Mouse (Mus musculus) limb, embryonic 14.5 days (tissue): ENCODE results near the gene Vmn2r46. TPM values are rescaled to one million over a fixed set of nuclear protein-coding genes. Genes with fewer than 3 reads are reported as not detected.
"Not testable (repeated sequence)": the region's sequence is repeated elsewhere in the genome, so short reads cannot be mapped to it uniquely, and the experiment has no call there.

Experiments
- ATAC-seq: fragments of 200-750 bp; cut with Nextera tagmentation; 2 replicates; pipeline ENCODE4 v1.8.0; 2017; ENCODE audit warnings: low read depth, moderate number of reproducible peaks, moderate TSS enrichment; ENCODE audit not compliant: low FRiP score
- DNase-seq: peaks from one replicate; pipeline ENCODE4 v3.0.0-alpha.2; 2015; ENCODE audit warnings: low spot score
- H3K27ac ChIP-seq: fragments of 300-500 bp; sonication (generic); replicated peaks from 2 replicates; pipeline ENCODE4 v1.5.1; 2014; ENCODE audit warnings: low read depth, mild to moderate bottlenecking, low read length, moderate library complexity, mixed read lengths
- H3K27me3 ChIP-seq: fragments of 300-500 bp; sonication (generic); 2 replicates; pipeline ENCODE4 v1.6.1; 2014; ENCODE audit warnings: low read length, mixed read lengths; ENCODE audit not compliant: control insufficient read depth, insufficient read depth
- H3K36me3 ChIP-seq: fragments of 300-500 bp; sonication (generic); 2 replicates; pipeline ENCODE4 v1.6.1; 2014; ENCODE audit warnings: mild to moderate bottlenecking, low read length, moderate library complexity, mixed read lengths; ENCODE audit not compliant: control insufficient read depth, insufficient read depth
- H3K4me1 ChIP-seq: fragments of 300-500 bp; sonication (generic); 2 replicates; pipeline ENCODE4 v1.6.1; 2014; ENCODE audit warnings: antibody characterized with exemption, low read length, mixed read lengths; ENCODE audit not compliant: control insufficient read depth, insufficient read depth
- H3K4me2 ChIP-seq: fragments of 300-500 bp; sonication (generic); replicated peaks from 2 replicates; pipeline ENCODE4 v1.6.1; 2014; ENCODE audit warnings: low read depth, mild to moderate bottlenecking, low read length, moderate library complexity; ENCODE audit not compliant: severe bottlenecking
- H3K4me3 ChIP-seq: fragments of 300-500 bp; sonication (generic); replicated peaks from 2 replicates; pipeline ENCODE4 v1.5.1; 2014; ENCODE audit warnings: low read length
- H3K9ac ChIP-seq: fragments of 300-500 bp; sonication (generic); 2 replicates; pipeline ENCODE4 v1.6.1; 2014; ENCODE audit warnings: mild to moderate bottlenecking, low read depth, low read length, moderate library complexity; ENCODE audit not compliant: severe bottlenecking
- H3K9me3 ChIP-seq: fragments of 300-500 bp; sonication (generic); 2 replicates; pipeline ENCODE4 v1.6.1; 2016; ENCODE audit warnings: low read length; ENCODE audit not compliant: control insufficient read depth
- WGBS: fragments of 180-500 bp; shearing (Covaris S2); extraction: QIAGEN DNeasy Blood & Tissue Kit; methylation state at CpG from one replicate; pipeline ENCODE4 v1.1.7; 2014; 5-methylcytosine and 5-hydroxymethylcytosine counted together
- polyA plus RNA-seq, 2 experiments: library from polyadenylated mRNA; depleted of rRNA in 1 of 2; stranded (reverse) in 1 of 2; unstranded in 1 of 2; fragments of >200 nt; fragmentation: Nextera tagmentation in 1 of 2; extraction: Ambion mirVana in 1 of 2; gene quantifications; 2 replicates each; pipeline versions ENCODE4 v1.2.1 to v1.2.3; 2012 to 2014

Vmn2r46 gene
- polyA plus RNA-seq (2012; rRNA removed): not detected in 2 replicates
- polyA plus RNA-seq (2014; fragmentation: Nextera tagmentation; extraction: Ambion mirVana): not detected in 2 replicates

GRCm38 (mm10) chr7:9770471-9770870, at the start of gene Vmn2r46:
Gene Vmn2r46 (minus strand): TSS chr7:9770571.
- not testable (repeated sequence) for H3K4me2 ChIP-seq, H3K4me3 ChIP-seq, ATAC-seq, DNase-seq, H3K9ac ChIP-seq, H3K36me3 ChIP-seq, H3K4me1 ChIP-seq, H3K27me3 ChIP-seq, H3K9me3 ChIP-seq, H3K27ac ChIP-seq
- WGBS: no CpG with 5 or more reads among the region's 1 CpGs

Other genes starting within 250 kb of the Vmn2r46 start
- not detected in 2 replicates for gene Vmn2r47, start 70.8 kb upstream of the Vmn2r46 start, polyA plus RNA-seq (2012; rRNA removed)
- not detected in 2 replicates for gene Vmn2r47, start 70.8 kb upstream of the Vmn2r46 start, polyA plus RNA-seq (2014; fragmentation: Nextera tagmentation; extraction: Ambion mirVana)
- gene Vmn2r48, start 183.0 kb upstream of the Vmn2r46 start, polyA plus RNA-seq (2012; rRNA removed): not detected in 2 replicates
- not detected in 2 replicates for gene Vmn2r48, start 183.0 kb upstream of the Vmn2r46 start, polyA plus RNA-seq (2014; fragmentation: Nextera tagmentation; extraction: Ambion mirVana)
- not detected in 2 replicates for gene Vmn2r49, start 221.7 kb upstream of the Vmn2r46 start, polyA plus RNA-seq (2012; rRNA removed)
- not detected in 2 replicates for gene Vmn2r49, start 221.7 kb upstream of the Vmn2r46 start, polyA plus RNA-seq (2014; fragmentation: Nextera tagmentation; extraction: Ambion mirVana)